Mouse (Mus musculus): Measurements from ENCODE around the gene Pappa2. TPM values are rescaled to one million over a fixed set of nuclear protein-coding genes. Genes with fewer than 3 reads are reported as not detected.

Pappa2 gene
- polyA plus RNA-seq, 1 experiment from 2014 or later = 2.2 TPM

DNA sequence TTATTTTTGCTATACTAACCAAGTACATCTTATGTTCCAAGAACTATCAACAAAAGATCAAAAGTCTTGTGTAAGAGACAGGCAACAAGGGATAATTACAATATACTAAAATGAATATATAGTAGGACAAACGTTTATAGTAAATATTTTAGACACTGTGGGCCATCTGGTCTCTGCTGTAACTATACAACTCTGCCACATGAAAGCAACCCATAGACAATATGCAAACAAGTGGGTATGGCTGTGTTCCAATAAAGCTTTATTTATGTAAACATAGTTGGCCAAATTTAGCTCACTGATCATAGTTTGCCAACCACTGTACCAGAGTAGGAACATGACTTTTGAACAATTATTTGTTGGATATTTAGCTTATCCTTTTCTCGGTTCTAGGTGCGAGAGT, 50.9 kb downstream of the Pappa2 start:
- Histone ChIP-seq H3K4me3 (ENCODE audit: low read depth, low read length) (no peak overlapping the region), H3K27me3 (ENCODE audit: control insufficient read depth, insufficient read depth, low read length) (no peaks in the 10 kb centered on the region), H3K4me1 (replicated peaks; ENCODE audit: control insufficient read depth, insufficient read depth, low read length) (no peaks in the 10 kb centered on the region), H3K36me3 (ENCODE audit: control insufficient read depth, insufficient read depth, low read length) (no peaks in the 10 kb centered on the region), H3K27ac (ENCODE audit: low read depth, low read length) (no peak overlapping the region), H3K4me2 (replicated peaks; ENCODE audit: low read depth, low read length) (no peak overlapping the region), H3K9me3 (ENCODE audit: control insufficient read depth, low read length) (no peaks in the 10 kb centered on the region), H3K9ac (ENCODE audit: low read depth, low read length) (no peak overlapping the region)
- ATAC-seq (ENCODE audit: low FRiP score) = no peak
- no peak for DNase-seq (ENCODE audit: low spot score)
- WGBS = 84% methylated on average over 3 of the region's 3 CpGs

DNA sequence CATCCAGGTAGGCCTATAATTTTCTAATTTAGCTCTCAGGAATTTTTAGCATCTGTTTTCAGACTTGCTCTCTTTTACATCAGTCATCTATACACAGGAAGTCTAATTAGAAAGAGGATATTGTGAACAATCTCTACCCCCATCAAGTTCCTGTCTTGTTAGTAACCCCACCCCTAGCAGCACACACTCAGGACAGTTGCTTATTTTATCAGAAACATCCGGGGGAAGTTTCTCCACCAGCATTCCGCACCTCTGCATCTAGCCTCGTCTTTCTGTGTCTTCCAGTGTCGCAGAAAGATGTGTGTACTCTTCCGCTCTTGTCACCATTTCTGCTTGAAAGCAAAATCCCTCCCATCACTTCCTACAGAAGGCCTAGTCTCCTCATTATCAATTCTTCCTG, 59.8 kb downstream of the Pappa2 start:
- Histone ChIP-seq H3K27ac (ENCODE audit: low read depth, low read length) (no peak overlapping the region), H3K36me3 (ENCODE audit: control insufficient read depth, insufficient read depth, low read length) (no peaks in the 10 kb centered on the region), H3K4me1 (replicated peaks; ENCODE audit: control insufficient read depth, insufficient read depth, low read length) (no peaks in the 10 kb centered on the region), H3K9me3 (ENCODE audit: control insufficient read depth, low read length) (no peaks in the 10 kb centered on the region), H3K27me3 (ENCODE audit: control insufficient read depth, insufficient read depth, low read length) (no peaks in the 10 kb centered on the region), H3K4me2 (replicated peaks; ENCODE audit: low read depth, low read length) (no peak overlapping the region), H3K4me3 (ENCODE audit: low read depth, low read length) (no peak overlapping the region), H3K9ac (ENCODE audit: low read depth, low read length) (no peak overlapping the region)
- WGBS = 78% methylated on average over 5 of the region's 5 CpGs
- ATAC-seq (ENCODE audit: low FRiP score) = no peak
- DNase-seq (ENCODE audit: low spot score) = no peak

DNA sequence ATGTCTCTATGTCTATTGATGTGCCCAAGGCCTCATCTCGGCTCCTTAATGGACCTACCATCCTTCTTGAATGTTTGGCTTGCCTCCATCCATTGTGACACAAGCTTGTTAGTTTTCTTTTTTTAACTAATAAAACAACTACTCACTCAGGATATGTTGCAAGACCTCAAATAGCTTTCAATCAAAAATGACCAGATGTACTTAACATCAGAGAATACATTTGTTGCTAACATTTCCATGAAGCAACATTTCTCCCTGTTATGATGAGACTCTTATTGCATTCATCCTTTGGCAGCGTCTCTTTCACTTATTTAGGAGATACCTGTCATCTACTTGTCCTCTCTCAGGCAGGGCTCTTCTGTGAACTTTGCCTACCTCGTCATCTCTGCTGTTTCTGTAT, 61.4 kb downstream of the Pappa2 start:
- Histone ChIP-seq H3K4me2 (replicated peaks; ENCODE audit: low read depth, low read length) (no peak overlapping the region), H3K4me1 (replicated peaks; ENCODE audit: control insufficient read depth, insufficient read depth, low read length) (no peaks in the 10 kb centered on the region), H3K27ac (ENCODE audit: low read depth, low read length) (no peak overlapping the region), H3K9me3 (ENCODE audit: control insufficient read depth, low read length) (no peaks in the 10 kb centered on the region), H3K27me3 (ENCODE audit: control insufficient read depth, insufficient read depth, low read length) (no peaks in the 10 kb centered on the region), H3K36me3 (ENCODE audit: control insufficient read depth, insufficient read depth, low read length) (no peaks in the 10 kb centered on the region), H3K4me3 (ENCODE audit: low read depth, low read length) (no peak overlapping the region), H3K9ac (ENCODE audit: low read depth, low read length) (no peak overlapping the region)
- no peak for ATAC-seq (ENCODE audit: low FRiP score)
- WGBS = 81% methylated on average over 3 of the region's 3 CpGs
- DNase-seq (ENCODE audit: low spot score) = no peak

DNA sequence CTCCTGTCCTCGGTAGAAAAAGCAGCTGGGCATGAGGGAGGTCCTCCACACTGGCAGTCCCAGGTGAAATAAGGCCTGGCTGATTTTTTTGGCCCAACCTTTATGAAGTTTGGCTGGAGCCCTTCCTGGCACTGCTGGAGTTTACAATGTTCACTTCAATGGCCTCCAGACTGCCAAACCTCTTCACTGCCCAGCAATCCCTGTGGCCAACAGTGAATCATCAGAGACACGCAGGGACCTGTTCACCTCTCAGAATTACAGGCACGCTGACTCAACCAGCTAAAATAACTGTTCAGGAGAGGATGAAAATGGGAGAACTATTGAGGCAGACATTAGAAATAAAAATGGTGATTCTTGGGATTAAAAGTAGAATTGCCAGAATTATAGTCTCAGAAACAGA, 63.2 kb downstream of the Pappa2 start:
- Histone ChIP-seq H3K36me3 (ENCODE audit: control insufficient read depth, insufficient read depth, low read length) (no peaks in the 10 kb centered on the region), H3K4me1 (replicated peaks; ENCODE audit: control insufficient read depth, insufficient read depth, low read length) (no peaks in the 10 kb centered on the region), H3K4me3 (ENCODE audit: low read depth, low read length) (no peak overlapping the region), H3K27me3 (ENCODE audit: control insufficient read depth, insufficient read depth, low read length) (no peaks in the 10 kb centered on the region), H3K9ac (ENCODE audit: low read depth, low read length) (no peak overlapping the region), H3K4me2 (replicated peaks; ENCODE audit: low read depth, low read length) (no peak overlapping the region), H3K27ac (ENCODE audit: low read depth, low read length) (no peak overlapping the region), H3K9me3 (ENCODE audit: control insufficient read depth, low read length) (no peaks in the 10 kb centered on the region)
- no peak for DNase-seq (ENCODE audit: low spot score)
- no peak for ATAC-seq (ENCODE audit: low FRiP score)
- WGBS = 82% methylated on average over 3 of the region's 3 CpGs

DNA sequence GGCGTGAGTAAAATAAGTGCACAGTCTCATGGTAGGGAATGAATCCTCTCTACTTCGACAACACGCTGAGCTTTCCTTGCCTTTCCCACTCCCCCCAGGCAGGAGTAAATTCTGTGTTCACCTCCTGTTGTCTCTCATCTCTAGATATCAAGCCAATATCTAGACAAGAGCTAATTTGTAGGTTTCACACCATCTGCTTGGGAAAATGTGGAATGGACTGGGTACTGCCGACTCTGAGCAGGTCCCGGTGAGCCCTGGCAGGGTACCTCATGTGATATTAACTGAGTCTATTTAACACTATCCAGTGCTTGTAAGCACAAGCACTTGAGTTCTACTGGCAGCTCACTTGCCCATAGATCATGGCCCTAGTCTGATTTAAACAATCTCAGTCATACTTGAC, 64.7 kb downstream of the Pappa2 start:
- Histone ChIP-seq H3K4me3 (ENCODE audit: low read depth, low read length) (no peak overlapping the region), H3K27ac (ENCODE audit: low read depth, low read length) (no peak overlapping the region), H3K4me1 (replicated peaks; ENCODE audit: control insufficient read depth, insufficient read depth, low read length) (no peaks in the 10 kb centered on the region), H3K9ac (ENCODE audit: low read depth, low read length) (no peak overlapping the region), H3K4me2 (replicated peaks; ENCODE audit: low read depth, low read length) (no peak overlapping the region), H3K36me3 (ENCODE audit: control insufficient read depth, insufficient read depth, low read length) (no peaks in the 10 kb centered on the region), H3K9me3 (ENCODE audit: control insufficient read depth, low read length) (no peaks in the 10 kb centered on the region), H3K27me3 (ENCODE audit: control insufficient read depth, insufficient read depth, low read length) (no peaks in the 10 kb centered on the region)
- DNase-seq (ENCODE audit: low spot score) (no peak), ATAC-seq (ENCODE audit: low FRiP score) (no peak)
- WGBS = 90% methylated on average over 5 of the region's 5 CpGs

DNA sequence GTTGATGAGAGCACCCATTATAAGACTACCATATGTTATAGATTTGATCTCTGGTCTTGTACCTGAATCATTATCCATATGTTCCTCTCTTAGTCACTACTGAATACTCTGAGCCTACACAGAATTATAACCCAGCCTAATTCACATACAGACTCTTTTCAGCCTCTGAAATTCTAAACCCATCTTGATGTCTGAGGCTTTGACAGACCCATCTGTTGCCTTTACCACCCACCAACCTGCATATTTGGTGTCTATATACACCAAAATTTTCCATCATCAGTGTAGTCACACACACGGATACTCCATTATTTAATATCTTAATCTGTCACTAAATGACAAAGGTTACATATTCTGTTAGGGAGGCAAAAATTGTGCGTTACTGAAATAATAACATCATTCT, 69.6 kb downstream of the Pappa2 start:
- H3K9ac ChIP-seq (ENCODE audit: low read depth, low read length) = no peak overlapping the region
- no peak for DNase-seq (ENCODE audit: low spot score)
- ATAC-seq (ENCODE audit: low FRiP score) = no peak
- no peaks in the 10 kb centered on the region for H3K36me3 ChIP-seq (ENCODE audit: control insufficient read depth, insufficient read depth, low read length)
- H3K9me3 ChIP-seq (ENCODE audit: control insufficient read depth, low read length) = no peaks in the 10 kb centered on the region
- H3K4me1 ChIP-seq (replicated peaks; ENCODE audit: control insufficient read depth, insufficient read depth, low read length) = no peaks in the 10 kb centered on the region
- 83% methylated on average over 2 of the region's 2 CpGs for WGBS
- H3K27ac ChIP-seq (ENCODE audit: low read depth, low read length) = no peak overlapping the region
- H3K4me3 ChIP-seq (ENCODE audit: low read depth, low read length) = no peak overlapping the region
- no peaks in the 10 kb centered on the region for H3K27me3 ChIP-seq (ENCODE audit: control insufficient read depth, insufficient read depth, low read length)
- H3K4me2 ChIP-seq (replicated peaks; ENCODE audit: low read depth, low read length) = no peak overlapping the region

GRCm38 (mm10) chr1:158897339-158897738, 83.0 kb downstream of the Pappa2 start:
- Histone ChIP-seq H3K9me3 (ENCODE audit: control insufficient read depth, low read length) (no peaks in the 10 kb centered on the region), H3K4me2 (replicated peaks; ENCODE audit: low read depth, low read length) (no peak overlapping the region), H3K4me1 (replicated peaks; ENCODE audit: control insufficient read depth, insufficient read depth, low read length) (no peaks in the 10 kb centered on the region), H3K9ac (ENCODE audit: low read depth, low read length) (no peak overlapping the region), H3K27me3 (ENCODE audit: control insufficient read depth, insufficient read depth, low read length) (no peaks in the 10 kb centered on the region), H3K4me3 (ENCODE audit: low read depth, low read length) (no peak overlapping the region), H3K27ac (ENCODE audit: low read depth, low read length) (no peak overlapping the region), H3K36me3 (ENCODE audit: control insufficient read depth, insufficient read depth, low read length) (no peaks in the 10 kb centered on the region)
- ATAC-seq (ENCODE audit: low FRiP score) (no peak), DNase-seq (ENCODE audit: low spot score) (no peak)

DNA sequence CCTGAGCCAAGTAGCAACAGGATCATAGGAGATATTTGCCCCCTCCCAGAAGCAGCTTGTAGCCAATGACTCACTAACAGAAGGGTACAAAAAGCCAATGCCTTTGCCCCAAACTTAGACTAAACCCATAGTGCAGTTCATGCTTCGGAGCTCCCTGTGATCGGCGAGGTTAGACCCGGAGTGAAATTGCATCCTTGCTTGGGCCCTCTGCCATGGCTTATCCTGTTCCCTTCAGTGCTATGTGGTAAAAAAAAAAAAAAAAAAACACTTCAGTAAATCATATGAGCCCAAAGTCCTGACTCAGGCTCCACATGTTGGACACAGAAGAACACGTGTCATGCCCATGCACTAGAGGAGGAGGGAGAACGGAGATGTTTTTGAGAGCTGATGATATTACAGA, 85.8 kb downstream of the Pappa2 start:
- no peak overlapping the region for H3K4me2 ChIP-seq (replicated peaks; ENCODE audit: low read depth, low read length)
- H3K27me3 ChIP-seq (ENCODE audit: control insufficient read depth, insufficient read depth, low read length) = no peaks in the 10 kb centered on the region
- ATAC-seq (ENCODE audit: low FRiP score) (no peak), DNase-seq (ENCODE audit: low spot score) (no peak)
- no peaks in the 10 kb centered on the region for H3K4me1 ChIP-seq (replicated peaks; ENCODE audit: control insufficient read depth, insufficient read depth, low read length)
- H3K4me3 ChIP-seq (ENCODE audit: low read depth, low read length) = no peak overlapping the region
- no peak overlapping the region for H3K27ac ChIP-seq (ENCODE audit: low read depth, low read length)
- H3K9ac ChIP-seq (ENCODE audit: low read depth, low read length) = no peak overlapping the region
- H3K36me3 ChIP-seq (ENCODE audit: control insufficient read depth, insufficient read depth, low read length) = no peaks in the 10 kb centered on the region
- WGBS = 94% methylated on average over 6 of the region's 6 CpGs
- H3K9me3 ChIP-seq (ENCODE audit: control insufficient read depth, low read length) = no peaks in the 10 kb centered on the region

DNA sequence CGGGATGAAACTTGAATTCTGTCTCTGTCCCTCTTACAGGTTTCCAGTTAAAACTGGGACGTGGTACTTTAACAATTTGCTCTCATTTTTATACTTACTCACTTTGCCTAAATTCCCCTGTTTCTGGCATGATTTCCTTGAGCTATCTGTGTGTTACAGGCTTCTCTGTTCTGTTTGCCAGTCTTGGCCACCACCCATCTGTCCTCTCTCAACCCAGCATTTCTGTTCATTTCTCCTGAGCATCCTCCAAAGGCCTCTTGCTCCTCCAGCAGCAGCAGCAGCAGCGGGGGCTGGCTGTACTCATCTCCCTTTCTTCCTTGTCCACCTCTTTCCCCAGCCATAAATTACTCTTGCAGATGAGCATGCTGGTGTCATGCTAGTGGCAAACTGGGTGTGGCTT, 104.8 kb downstream of the Pappa2 start:
- Histone ChIP-seq H3K4me3 (ENCODE audit: low read depth, low read length) (no peak overlapping the region), H3K36me3 (ENCODE audit: control insufficient read depth, insufficient read depth, low read length) (no peaks in the 10 kb centered on the region), H3K4me1 (replicated peaks; ENCODE audit: control insufficient read depth, insufficient read depth, low read length) (no peaks in the 10 kb centered on the region), H3K27ac (ENCODE audit: low read depth, low read length) (no peak overlapping the region), H3K4me2 (replicated peaks; ENCODE audit: low read depth, low read length) (no peak overlapping the region), H3K9me3 (ENCODE audit: control insufficient read depth, low read length) (no peaks in the 10 kb centered on the region), H3K27me3 (ENCODE audit: control insufficient read depth, insufficient read depth, low read length) (no peaks in the 10 kb centered on the region), H3K9ac (ENCODE audit: low read depth, low read length) (no peak overlapping the region)
- ATAC-seq (ENCODE audit: low FRiP score) = no peak
- WGBS = 87% methylated on average over 3 of the region's 3 CpGs
- no peak for DNase-seq (ENCODE audit: low spot score)

Data from hindbrain, embryonic 11.5 days (tissue).